Mouse (Mus musculus) brown adipose tissue, adult 24 weeks (tissue): Measurements from ENCODE around the gene C2cd4a. TPM values are rescaled to one million over a fixed set of nuclear protein-coding genes. Genes with fewer than 3 reads are reported as not detected.

Source experiments
- H3K27ac ChIP-seq: fragments of 200-500 bp; replicated peaks from 2 replicates; pipeline ENCODE4 v1.5.1; 2012; ENCODE audit warnings: low read depth, mild to moderate bottlenecking, low read length
- H3K4me1 ChIP-seq: fragments of 200-500 bp; 2 replicates; pipeline ENCODE4 v1.6.1; 2012; ENCODE audit warnings: low read length, mixed read lengths; ENCODE audit not compliant: control insufficient read depth, insufficient read depth, insufficient read length
- H3K4me3 ChIP-seq: fragments of 200-500 bp; 2 replicates; pipeline ENCODE4 v1.5.1; 2012; ENCODE audit warnings: low read depth, mild to moderate bottlenecking, low read length, moderate library complexity; ENCODE audit not compliant: insufficient read depth
- polyA plus RNA-seq: library from polyadenylated mRNA; stranded (reverse); fragments of >200 nt; gene quantifications from 2 replicates; pipeline ENCODE4 v1.2.4, GENCODE M21; 2012; ENCODE audit not compliant: missing spikeins, insufficient read depth, insufficient read length

C2cd4a gene
- not detected in 2 replicates for polyA plus RNA-seq

GRCm38 (mm10) chr9:67832046-67832605 lies at the start of gene C2cd4a:
TSS of gene C2cd4a (minus strand) at chr9:67832330.
- no peaks in the 10 kb centered on the region for H3K4me1 ChIP-seq
- peak within 1 kb of the TSS; percentile 61 for H3K4me3 ChIP-seq
- H3K27ac ChIP-seq = no peak within 1 kb of the TSS

GRCm38 (mm10) chr9:67878197-67878769 lies 46.2 kb upstream of the C2cd4a start:
- no peak overlapping the region for H3K27ac ChIP-seq
- H3K4me3 ChIP-seq = no peak overlapping the region
- no peaks in the 10 kb centered on the region for H3K4me1 ChIP-seq

- no peak overlapping the region for H3K4me3 ChIP-seq
- H3K27ac ChIP-seq = no peak overlapping the region
- no peaks in the 10 kb centered on the region for H3K4me1 ChIP-seq
These were observed 45.1 kb upstream of the C2cd4a start for GRCm38 (mm10) chr9:67877081-67877718.

GRCm38 (mm10) chr9:67875337-67875736 lies 43.2 kb upstream of the C2cd4a start:
- Histone ChIP-seq H3K4me1 (no peaks in the 10 kb centered on the region), H3K4me3 (no peak overlapping the region), H3K27ac (no peak overlapping the region)

- H3K4me1 ChIP-seq = no peaks in the 10 kb centered on the region
- H3K27ac ChIP-seq = no peak overlapping the region
- no peak overlapping the region for H3K4me3 ChIP-seq
These were observed 42.5 kb upstream of the C2cd4a start for GRCm38 (mm10) chr9:67874522-67875222.

GRCm38 (mm10) chr9:67869691-67870450 lies 37.7 kb upstream of the C2cd4a start:
- no peak overlapping the region for H3K4me3 ChIP-seq
- H3K4me1 ChIP-seq = peaks cover 2% of the 10 kb centered on the region; the same call in 1 of the 2 replicates
- H3K27ac ChIP-seq = no peak overlapping the region

GRCm38 (mm10) chr9:67867411-67867810 lies 35.3 kb upstream of the C2cd4a start:
- H3K4me3 ChIP-seq = no peak overlapping the region
- no peak overlapping the region for H3K27ac ChIP-seq
- H3K4me1 ChIP-seq = peaks cover 4% of the 10 kb centered on the region; the same call in 1 of the 2 replicates

GRCm38 (mm10) chr9:67865411-67865810 lies 33.3 kb upstream of the C2cd4a start:
- no peak overlapping the region for H3K27ac ChIP-seq
- H3K4me3 ChIP-seq = no peak overlapping the region
- H3K4me1 ChIP-seq = peaks cover 4% of the 10 kb centered on the region; the same call in 1 of the 2 replicates

- Histone ChIP-seq H3K4me3 (no peak overlapping the region), H3K27ac (no peak overlapping the region), H3K4me1 (peaks cover 4% of the 10 kb centered on the region; the same call in 1 of the 2 replicates)
These were observed 31.9 kb upstream of the C2cd4a start for GRCm38 (mm10) chr9:67864011-67864410.

- H3K4me3 ChIP-seq = no peak overlapping the region
- peaks cover 4% of the 10 kb centered on the region; the same call in 1 of the 2 replicates for H3K4me1 ChIP-seq
- no peak overlapping the region for H3K27ac ChIP-seq
These were observed 31.2 kb upstream of the C2cd4a start for GRCm38 (mm10) chr9:67863332-67863731.

- H3K27ac ChIP-seq = no peak overlapping the region
- H3K4me3 ChIP-seq = no peak overlapping the region
- H3K4me1 ChIP-seq = peaks cover 2% of the 10 kb centered on the region; the same call in 1 of the 2 replicates
These were observed 28.1 kb upstream of the C2cd4a start for GRCm38 (mm10) chr9:67860273-67860672.

GRCm38 (mm10) chr9:67851150-67851549 lies 19.0 kb upstream of the C2cd4a start:
- peaks cover 23% of the 10 kb centered on the region for H3K4me1 ChIP-seq

GRCm38 (mm10) chr9:67849846-67850245 lies 17.7 kb upstream of the C2cd4a start:
- Histone ChIP-seq H3K27ac (no peak overlapping the region), H3K4me3 (no peak overlapping the region), H3K4me1 (peaks cover 28% of the 10 kb centered on the region)

More at GRCm38 (mm10) chr9:67851150-67851549, 19.0 kb upstream of the C2cd4a start:
- Histone ChIP-seq H3K27ac (no peak overlapping the region), H3K4me3 (no peak overlapping the region)

- Histone ChIP-seq H3K4me1 (peaks cover 30% of the 10 kb centered on the region), H3K4me3 (no peak overlapping the region), H3K27ac (no peak overlapping the region)
These were observed 17.3 kb upstream of the C2cd4a start for GRCm38 (mm10) chr9:67849397-67849796.

- Histone ChIP-seq H3K4me3 (no peak overlapping the region), H3K4me1 (peaks cover 36% of the 10 kb centered on the region), H3K27ac (peak overlapping the region; percentile 86)
These were observed 15.5 kb upstream of the C2cd4a start for GRCm38 (mm10) chr9:67847606-67848005.
